Mouse (Mus musculus) liver, embryonic 14.5 days (tissue): ENCODE results near the gene Map4k4. TPM values are rescaled to one million over a fixed set of nuclear protein-coding genes. Genes with fewer than 3 reads are reported as not detected.

ENCODE experiments used
- ATAC-seq: fragments of 200-750 bp; cut with Nextera tagmentation; 2 replicates; pipeline ENCODE4 v1.8.0; 2017; ENCODE audit warnings: moderate number of reproducible peaks, mild to moderate bottlenecking, moderate library complexity; ENCODE audit not compliant: insufficient read depth
- DNase-seq, 3 experiments: peaks; one replicate each; pipeline ENCODE4 v3.0.0-alpha.2; 2012 to 2013; ENCODE audit warnings: low read depth in 3 of 3, low spot score in 3 of 3
- H3K27ac ChIP-seq: fragments of 300-500 bp; sonication (generic); 2 replicates; pipeline ENCODE4 v1.5.1; 2014; ENCODE audit warnings: moderate library complexity, mild to moderate bottlenecking, control low read depth, inconsistent platforms
- H3K27me3 ChIP-seq: fragments of 300-500 bp; sonication (generic); 2 replicates; pipeline ENCODE4 v1.6.1; 2014; ENCODE audit warnings: mild to moderate bottlenecking, low read length, moderate library complexity; ENCODE audit not compliant: control insufficient read depth, insufficient read depth
- H3K36me3 ChIP-seq: fragments of 300-500 bp; sonication (generic); replicated peaks from 2 replicates; pipeline ENCODE4 v1.6.1; 2014; ENCODE audit warnings: low read depth; ENCODE audit not compliant: control insufficient read depth, insufficient read depth
- H3K4me1 ChIP-seq, 2 experiments: fragments of 200-500 bp in 1 of 2; fragments of 300-500 bp in 1 of 2; sonication (generic) in 1 of 2; replicated peaks; 2 replicates each; pipeline ENCODE4 v1.6.1; 2012 to 2014; ENCODE audit warnings: antibody characterized with exemption in 1 of 2, inconsistent platforms in 1 of 2, low read length in 1 of 2; ENCODE audit not compliant: control insufficient read depth in 2 of 2, insufficient read depth in 2 of 2
- H3K4me2 ChIP-seq: fragments of 300-500 bp; sonication (generic); 2 replicates; pipeline ENCODE4 v1.6.1; 2014; ENCODE audit warnings: low read depth, mild to moderate bottlenecking, control low read depth, moderate library complexity
- H3K4me3 ChIP-seq, 2 experiments: fragments of 200-500 bp in 1 of 2; fragments of 300-500 bp in 1 of 2; sonication (generic) in 1 of 2; 2 replicates each; pipeline ENCODE4 v1.5.1; 2012 to 2014; ENCODE audit warnings: low read depth in 2 of 2, low read length in 2 of 2, mild to moderate bottlenecking in 2 of 2, control low read depth in 1 of 2, inconsistent platforms in 1 of 2, moderate library complexity in 1 of 2; ENCODE audit not compliant: insufficient read depth in 1 of 2
- H3K9ac ChIP-seq: fragments of 300-500 bp; sonication (generic); replicated peaks from 2 replicates; pipeline ENCODE4 v1.6.1; 2014; ENCODE audit warnings: mild to moderate bottlenecking, control low read depth, moderate library complexity
- H3K9me3 ChIP-seq: fragments of 300-500 bp; sonication (generic); 2 replicates; pipeline ENCODE4 v1.6.1; 2016; ENCODE audit warnings: low read length, mixed read lengths; ENCODE audit not compliant: control insufficient read depth
- CTCF ChIP-seq: IDR thresholded peaks from 2 replicates; pipeline ENCODE4 v1.5.1; 2016; ENCODE audit warnings: antibody characterized with exemption, low read depth, control low read depth
- EP300 ChIP-seq: IDR thresholded peaks from 2 replicates; pipeline ENCODE4 v1.6.1; 2016; ENCODE audit warnings: antibody characterized with exemption, low read depth
- WGBS: fragments of 180-500 bp; shearing (Covaris S2); extraction: QIAGEN DNeasy Blood & Tissue Kit; methylation state at CpG from one replicate; pipeline ENCODE4 v1.1.7; 2014; ENCODE audit not compliant: insufficient replicate concordance; 5-methylcytosine and 5-hydroxymethylcytosine counted together
- polyA plus RNA-seq, 2 experiments: library from polyadenylated mRNA; depleted of rRNA in 1 of 2; stranded (reverse) in 1 of 2; unstranded in 1 of 2; fragments of >200 nt; fragmentation: Nextera tagmentation in 1 of 2; extraction: Ambion mirVana in 1 of 2; gene quantifications; 2 replicates each; pipeline versions ENCODE4 v1.2.1 to v1.2.3; 2012 to 2014

The Map4k4 gene
- polyA plus RNA-seq, 2 experiments, result 2.3 to 14.5 TPM

GRCm38 (mm10) chr1:40037831-40038230 is 137.1 kb downstream of the Map4k4 start:
- DNase-seq, result no peak

GRCm38 (mm10) chr1:40045686-40046085 is 145.0 kb downstream of the Map4k4 start:
- 17% methylated on average over 6 of the region's 6 CpGs for WGBS
- H3K4me2 ChIP-seq, result no peak overlapping the region
- H3K9ac ChIP-seq, result no peak overlapping the region
- ATAC-seq, result no peak
- no peak overlapping the region for H3K27ac ChIP-seq
- H3K36me3 ChIP-seq, result no peaks in the 10 kb centered on the region
- DNase-seq, result no peak
- TF ChIP-seq CTCF, result no peak
- TF ChIP-seq EP300, result no peak
- H3K27me3 ChIP-seq, result no peaks in the 10 kb centered on the region
- H3K4me1 ChIP-seq, result peaks cover 0 to 2% of the 10 kb centered on the region in 2 experiments; a peak in 2 of 4 replicates
- no peak overlapping the region for H3K4me3 ChIP-seq
- no peaks in the 10 kb centered on the region for H3K9me3 ChIP-seq

More at GRCm38 (mm10) chr1:40037831-40038230, 137.1 kb downstream of the Map4k4 start:
- Histone ChIP-seq H3K9me3 (no peaks in the 10 kb centered on the region), H3K4me1 (peaks cover 0 to 2% of the 10 kb centered on the region in 2 experiments; a peak in 1 of 4 replicates), H3K9ac (no peak overlapping the region), H3K36me3 (no peaks in the 10 kb centered on the region), H3K4me2 (no peak overlapping the region), H3K4me3 (no peak overlapping the region), H3K27ac (no peak overlapping the region), H3K27me3 (no peaks in the 10 kb centered on the region)
- WGBS, result 52% methylated on average over 6 of the region's 6 CpGs
- TF ChIP-seq EP300 (no peak), CTCF (no peak)
- ATAC-seq, result no peak

GRCm38 (mm10) chr1:40046600-40046999 is 145.9 kb downstream of the Map4k4 start:
- H3K9me3 ChIP-seq, result no peaks in the 10 kb centered on the region
- no peak overlapping the region for H3K4me2 ChIP-seq
- H3K27me3 ChIP-seq, result no peaks in the 10 kb centered on the region
- no peaks in the 10 kb centered on the region for H3K36me3 ChIP-seq
- ATAC-seq (no peak), DNase-seq (no peak)
- WGBS, result 27% methylated on average over 5 of the region's 5 CpGs
- no peak overlapping the region for H3K9ac ChIP-seq
- no peak overlapping the region for H3K27ac ChIP-seq
- no peak for TF ChIP-seq CTCF
- TF ChIP-seq EP300, result no peak
- no peak overlapping the region for H3K4me3 ChIP-seq
- peaks cover 0 to 2% of the 10 kb centered on the region in 2 experiments; a peak in 2 of 4 replicates for H3K4me1 ChIP-seq

- no peaks in the 10 kb centered on the region; a peak in 1 of 4 replicates for H3K4me1 ChIP-seq
- 35% methylated on average over 6 of the region's 6 CpGs for WGBS
- ATAC-seq (no peak), DNase-seq (peak in 2 of 3 experiments; percentile 14 to 29)
- H3K4me2 ChIP-seq, result no peak overlapping the region
- H3K4me3 ChIP-seq, result no peak overlapping the region
- no peaks in the 10 kb centered on the region for H3K36me3 ChIP-seq
- no peak overlapping the region for H3K27ac ChIP-seq
- TF ChIP-seq CTCF, result no peak
- no peak for TF ChIP-seq EP300
- H3K27me3 ChIP-seq, result no peaks in the 10 kb centered on the region
- no peak overlapping the region for H3K9ac ChIP-seq
- H3K9me3 ChIP-seq, result no peaks in the 10 kb centered on the region
Measured at GRCm38 (mm10) chr1:40051157-40051556, 150.4 kb downstream of the Map4k4 start.

- ATAC-seq, result no peak
- no peaks in the 10 kb centered on the region for H3K9me3 ChIP-seq
- 41% methylated on average over 8 of the region's 8 CpGs for WGBS
- no peak for DNase-seq
- H3K36me3 ChIP-seq, result no peaks in the 10 kb centered on the region
- H3K27ac ChIP-seq, result no peak overlapping the region
- H3K27me3 ChIP-seq, result no peaks in the 10 kb centered on the region
- H3K9ac ChIP-seq, result no peak overlapping the region
- TF ChIP-seq EP300, result no peak
- TF ChIP-seq CTCF, result no peak
- H3K4me1 ChIP-seq, result no peaks in the 10 kb centered on the region; a peak in 1 of 4 replicates
- no peak overlapping the region for H3K4me3 ChIP-seq
- H3K4me2 ChIP-seq, result no peak overlapping the region
Measured at GRCm38 (mm10) chr1:40052156-40052555, 151.4 kb downstream of the Map4k4 start.
